Mouse (Mus musculus) kidney, embryonic 15.5 days (tissue): ENCODE measurements around the gene Fut8. TPM values are rescaled to one million over a fixed set of nuclear protein-coding genes. Genes with fewer than 3 reads are reported as not detected.

Experiments
- ATAC-seq: fragments of 200-750 bp; cut with Nextera tagmentation; replicated peaks from 2 replicates; pipeline ENCODE4 v1.8.0; 2017; ENCODE audit warnings: moderate TSS enrichment; ENCODE audit not compliant: low FRiP score
- H3K27ac ChIP-seq: fragments of 300-500 bp; sonication (generic); 2 replicates; pipeline ENCODE4 v1.5.1; 2015; ENCODE audit warnings: mild to moderate bottlenecking, inconsistent platforms
- H3K27me3 ChIP-seq: fragments of 300-500 bp; sonication (generic); 2 replicates; pipeline ENCODE4 v1.6.1; 2015; ENCODE audit warnings: inconsistent platforms
- H3K36me3 ChIP-seq: fragments of 300-500 bp; sonication (generic); 2 replicates; pipeline ENCODE4 v1.6.1; 2015; ENCODE audit warnings: inconsistent platforms
- H3K4me1 ChIP-seq: fragments of 300-500 bp; sonication (generic); 2 replicates; pipeline ENCODE4 v1.6.1; 2015; ENCODE audit warnings: inconsistent platforms
- H3K4me2 ChIP-seq: fragments of 300-500 bp; sonication (generic); 2 replicates; pipeline ENCODE4 v1.6.1; 2015; ENCODE audit warnings: moderate library complexity, mild to moderate bottlenecking, inconsistent platforms
- H3K4me3 ChIP-seq: fragments of 300-500 bp; sonication (generic); replicated peaks from 2 replicates; pipeline ENCODE4 v1.5.1; 2015; ENCODE audit warnings: mild to moderate bottlenecking, inconsistent platforms
- H3K9ac ChIP-seq: fragments of 300-500 bp; sonication (generic); 2 replicates; pipeline ENCODE4 v1.6.1; 2015; ENCODE audit warnings: mild to moderate bottlenecking, inconsistent platforms
- H3K9me3 ChIP-seq: fragments of 300-500 bp; sonication (generic); replicated peaks from 2 replicates; pipeline ENCODE4 v1.6.1; 2016; ENCODE audit warnings: inconsistent platforms
- WGBS: fragments of 180-500 bp; shearing (Covaris S2); methylation state at CpG from one replicate; pipeline ENCODE4 v1.1.7; 2015; ENCODE audit warnings: mixed read lengths; 5-methylcytosine and 5-hydroxymethylcytosine counted together
- polyA plus RNA-seq: library from polyadenylated mRNA; unstranded; fragments of >200 nt; fragmentation: Nextera tagmentation; extraction: Ambion mirVana; gene quantifications from 2 replicates; pipeline ENCODE4 v1.2.1, GENCODE M21; 2015

Gene Fut8
- polyA plus RNA-seq, 1 experiment from 2014 or later: 23.9 TPM

DNA sequence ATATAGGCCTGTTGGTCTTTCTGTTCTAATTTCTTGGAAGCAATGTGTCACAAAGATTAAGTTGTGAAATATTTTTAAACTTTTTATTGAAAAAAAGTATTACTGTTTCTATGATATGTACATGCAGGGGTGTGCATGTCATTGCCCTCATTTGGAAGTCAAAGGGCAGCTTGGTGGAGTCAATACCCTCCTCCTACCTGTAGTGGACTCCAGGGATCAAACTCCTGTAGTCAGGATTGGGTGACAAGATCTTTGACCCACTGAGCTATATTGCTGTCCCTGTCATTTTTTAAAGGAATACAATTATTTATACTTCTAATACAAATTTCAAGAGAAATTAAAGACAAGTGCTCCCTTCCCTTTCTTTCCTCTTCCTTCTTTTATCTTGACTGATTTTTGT, 111.6 kb downstream of the Fut8 start:
- ATAC-seq: no peak
- Histone ChIP-seq H3K27me3 (no peaks in the 10 kb centered on the region), H3K36me3 (no peaks in the 10 kb centered on the region), H3K4me3 (no peak overlapping the region), H3K4me1 (no peaks in the 10 kb centered on the region), H3K27ac (no peak overlapping the region), H3K4me2 (no peak overlapping the region), H3K9ac (no peak overlapping the region), H3K9me3 (no peaks in the 10 kb centered on the region)

GRCm38 (mm10) chr12:77415720-77416119, 177.8 kb downstream of the Fut8 start:
- H3K4me2 ChIP-seq: no peak overlapping the region
- H3K9me3 ChIP-seq: no peaks in the 10 kb centered on the region
- H3K36me3 ChIP-seq: no peaks in the 10 kb centered on the region
- no peak overlapping the region for H3K9ac ChIP-seq
- WGBS: 98% methylated on average over 1 of the region's 1 CpGs
- no peaks in the 10 kb centered on the region for H3K27me3 ChIP-seq
- H3K27ac ChIP-seq: no peak overlapping the region
- no peak overlapping the region for H3K4me3 ChIP-seq
- no peak for ATAC-seq
- no peaks in the 10 kb centered on the region for H3K4me1 ChIP-seq

DNA sequence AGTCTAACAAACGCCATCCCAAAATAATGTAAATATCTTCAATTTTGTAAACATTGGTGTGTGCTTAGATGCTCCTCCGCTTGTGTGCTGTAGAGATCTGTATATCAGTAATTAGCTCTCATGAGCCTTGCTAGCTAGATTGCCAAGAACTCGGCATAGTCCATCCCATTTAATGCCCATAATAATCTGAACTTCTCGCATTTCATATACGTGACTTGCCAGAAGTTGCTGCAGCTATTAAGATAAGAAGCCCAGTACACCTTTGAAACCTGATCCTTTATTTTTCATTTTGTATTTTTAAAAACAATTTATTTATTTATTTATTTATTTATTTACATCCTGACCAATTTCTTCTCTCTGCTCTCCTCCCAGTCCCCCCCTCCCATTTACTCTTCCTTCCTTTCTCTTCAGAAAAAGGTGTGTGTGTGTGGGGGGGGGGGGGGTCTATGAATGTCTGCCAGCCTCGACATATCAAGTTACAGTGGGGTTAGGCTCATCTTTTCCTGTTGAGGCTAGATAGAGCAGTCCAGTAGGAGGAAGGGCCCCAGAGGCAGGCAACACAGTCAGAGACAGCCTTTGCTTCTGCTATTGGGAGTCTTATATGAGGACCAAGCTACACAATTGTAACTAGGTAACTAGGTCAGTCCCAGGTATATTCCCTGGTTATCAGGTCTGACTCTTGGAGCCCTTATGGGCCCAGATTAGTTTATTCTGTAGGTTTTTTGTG, 183.9 kb downstream of the Fut8 start:
- H3K9me3 ChIP-seq: no peaks in the 10 kb centered on the region
- no peaks in the 10 kb centered on the region for H3K36me3 ChIP-seq
- H3K4me3 ChIP-seq: no peak overlapping the region
- H3K4me2 ChIP-seq: no peak overlapping the region
- no peak for ATAC-seq
- H3K27me3 ChIP-seq: no peaks in the 10 kb centered on the region
- no peak overlapping the region for H3K27ac ChIP-seq
- no peaks in the 10 kb centered on the region for H3K4me1 ChIP-seq
- WGBS: 81% methylated on average over 6 of the region's 6 CpGs
- no peak overlapping the region for H3K9ac ChIP-seq

GRCm38 (mm10) chr12:77426093-77426492, 188.2 kb downstream of the Fut8 start:
- Histone ChIP-seq H3K4me2 (no peak overlapping the region), H3K4me3 (no peak overlapping the region), H3K9me3 (no peaks in the 10 kb centered on the region), H3K9ac (no peak overlapping the region), H3K27me3 (no peaks in the 10 kb centered on the region), H3K36me3 (no peaks in the 10 kb centered on the region), H3K27ac (no peak overlapping the region), H3K4me1 (no peaks in the 10 kb centered on the region)
- ATAC-seq: no peak
- WGBS: 87% methylated on average over 3 of the region's 3 CpGs

- ATAC-seq: no peak
- H3K36me3 ChIP-seq: no peaks in the 10 kb centered on the region
- no peak overlapping the region for H3K4me2 ChIP-seq
- no peaks in the 10 kb centered on the region for H3K27me3 ChIP-seq
- no peaks in the 10 kb centered on the region for H3K4me1 ChIP-seq
- H3K27ac ChIP-seq: no peak overlapping the region
- no peak overlapping the region for H3K9ac ChIP-seq
- H3K9me3 ChIP-seq: no peaks in the 10 kb centered on the region
- no peak overlapping the region for H3K4me3 ChIP-seq
- WGBS: 67% methylated on average over 1 of the region's 1 CpGs
These were observed 190.2 kb downstream of the Fut8 start for GRCm38 (mm10) chr12:77428165-77428564.

DNA sequence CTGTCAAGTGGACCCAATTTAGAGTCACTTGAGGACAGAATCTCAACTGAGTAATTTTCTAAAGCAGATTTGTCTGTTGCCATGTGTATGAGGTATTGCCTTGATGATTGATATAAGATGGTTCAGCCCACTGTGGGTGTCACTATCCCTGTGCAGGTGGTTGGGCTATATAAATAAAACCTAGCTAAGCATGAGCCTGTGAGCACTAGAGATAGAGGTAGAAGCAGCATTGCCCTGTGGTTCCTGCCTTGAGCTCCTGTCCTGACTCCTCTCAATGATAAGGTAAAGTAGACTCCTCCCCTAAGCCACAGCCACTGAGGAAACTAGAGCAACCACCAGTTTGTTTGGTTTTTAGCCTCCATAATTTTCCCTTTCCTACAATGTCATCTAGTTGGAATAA, 191.5 kb downstream of the Fut8 start:
- Histone ChIP-seq H3K27ac (no peak overlapping the region), H3K9me3 (no peaks in the 10 kb centered on the region), H3K9ac (no peak overlapping the region), H3K36me3 (no peaks in the 10 kb centered on the region), H3K4me1 (no peaks in the 10 kb centered on the region), H3K27me3 (no peaks in the 10 kb centered on the region), H3K4me3 (no peak overlapping the region), H3K4me2 (no peak overlapping the region)
- ATAC-seq: no peak

- no peaks in the 10 kb centered on the region for H3K4me1 ChIP-seq
- H3K9ac ChIP-seq: no peak overlapping the region
- ATAC-seq: no peak
- no peak overlapping the region for H3K27ac ChIP-seq
- H3K4me2 ChIP-seq: no peak overlapping the region
- H3K27me3 ChIP-seq: no peaks in the 10 kb centered on the region
- H3K36me3 ChIP-seq: no peaks in the 10 kb centered on the region
- H3K9me3 ChIP-seq: no peaks in the 10 kb centered on the region
- H3K4me3 ChIP-seq: no peak overlapping the region
- 89% methylated on average over 2 of the region's 2 CpGs for WGBS
These were observed 198.8 kb downstream of the Fut8 start for GRCm38 (mm10) chr12:77436733-77437132.

GRCm38 (mm10) chr12:77450816-77451215, 212.9 kb downstream of the Fut8 start:
- Histone ChIP-seq H3K36me3 (no peaks in the 10 kb centered on the region), H3K27ac (no peak overlapping the region), H3K4me1 (no peaks in the 10 kb centered on the region), H3K27me3 (no peaks in the 10 kb centered on the region), H3K9ac (no peak overlapping the region), H3K4me2 (no peak overlapping the region), H3K9me3 (no peaks in the 10 kb centered on the region), H3K4me3 (no peak overlapping the region)
- ATAC-seq: no peak
- 83% methylated on average over 2 of the region's 2 CpGs for WGBS

DNA sequence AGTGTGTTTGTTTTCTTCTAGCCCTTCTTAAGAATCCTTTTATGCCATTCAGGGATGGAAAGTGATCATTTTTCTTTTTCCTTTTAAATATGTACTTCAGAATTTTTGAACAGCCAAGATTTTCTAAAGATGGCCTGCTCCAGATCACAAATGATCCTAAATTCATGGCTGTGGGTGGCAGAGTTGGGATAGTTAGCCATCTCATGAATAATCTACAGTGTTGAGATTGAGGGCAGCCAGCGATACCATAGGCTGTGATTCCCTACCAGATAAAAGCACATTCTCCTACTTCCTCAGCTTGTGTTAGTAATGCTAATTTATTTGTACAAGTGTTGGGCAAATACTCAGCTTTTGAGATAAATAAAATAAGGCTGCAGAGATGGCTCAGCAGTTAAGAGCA, 228.3 kb downstream of the Fut8 start:
- Histone ChIP-seq H3K4me1 (no peaks in the 10 kb centered on the region), H3K27ac (no peak overlapping the region), H3K4me2 (no peak overlapping the region), H3K4me3 (no peak overlapping the region), H3K36me3 (no peaks in the 10 kb centered on the region), H3K27me3 (no peaks in the 10 kb centered on the region), H3K9me3 (no peaks in the 10 kb centered on the region), H3K9ac (no peak overlapping the region)
- WGBS: 86% methylated on average over 1 of the region's 1 CpGs
- no peak for ATAC-seq

DNA sequence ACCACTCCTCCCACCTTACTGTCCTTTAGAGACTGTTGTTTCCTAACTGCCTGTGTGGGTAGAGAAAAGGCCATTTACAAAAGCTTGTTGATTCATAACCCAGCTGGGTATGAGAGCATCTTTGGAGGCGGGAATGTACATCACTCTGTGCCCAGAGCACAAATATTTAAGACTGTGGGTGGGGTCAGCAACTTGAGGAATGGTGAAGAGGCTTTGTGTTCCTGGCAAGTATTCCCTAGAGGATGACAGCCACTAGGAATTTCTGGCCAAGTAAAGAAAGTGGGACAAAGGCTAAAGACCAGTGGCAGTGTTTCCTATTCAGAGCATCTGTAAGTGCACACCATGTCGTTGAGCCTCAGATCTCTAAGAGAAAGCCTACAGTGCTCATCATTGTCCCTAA, 242.0 kb downstream of the Fut8 start:
- no peak overlapping the region for H3K4me3 ChIP-seq
- no peak for ATAC-seq
- H3K27me3 ChIP-seq: no peaks in the 10 kb centered on the region
- H3K9me3 ChIP-seq: no peaks in the 10 kb centered on the region
- no peak overlapping the region for H3K4me2 ChIP-seq
- WGBS: 76% methylated on average over 2 of the region's 2 CpGs
- no peaks in the 10 kb centered on the region for H3K36me3 ChIP-seq
- peaks cover 9% of the 10 kb centered on the region for H3K4me1 ChIP-seq
- no peak overlapping the region for H3K27ac ChIP-seq
- H3K9ac ChIP-seq: no peak overlapping the region

DNA sequence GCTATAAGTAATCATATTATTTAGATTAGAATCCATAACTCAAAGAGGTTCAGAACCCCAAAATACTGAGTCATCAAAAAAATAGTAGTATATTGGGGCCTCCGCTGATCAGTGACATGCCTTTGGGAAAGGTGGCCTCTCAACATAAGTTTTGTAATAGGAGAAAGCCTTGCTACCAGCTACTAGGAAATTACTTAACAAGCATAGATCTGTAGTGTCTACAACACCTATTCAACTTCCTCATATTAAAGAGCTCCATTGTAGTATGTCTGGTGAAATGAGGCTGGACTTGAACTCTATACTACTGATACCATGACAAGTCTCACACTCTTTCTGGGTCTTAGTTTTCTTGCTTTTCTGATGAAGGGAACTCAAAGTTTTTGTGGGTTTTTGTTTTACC, 243.2 kb downstream of the Fut8 start:
- Histone ChIP-seq H3K4me2 (no peak overlapping the region), H3K4me1 (peaks cover 9% of the 10 kb centered on the region), H3K27ac (no peak overlapping the region), H3K9me3 (no peaks in the 10 kb centered on the region), H3K4me3 (no peak overlapping the region), H3K27me3 (no peaks in the 10 kb centered on the region), H3K36me3 (no peaks in the 10 kb centered on the region), H3K9ac (no peak overlapping the region)
- ATAC-seq: no peak
- 89% methylated on average over 1 of the region's 1 CpGs for WGBS

DNA sequence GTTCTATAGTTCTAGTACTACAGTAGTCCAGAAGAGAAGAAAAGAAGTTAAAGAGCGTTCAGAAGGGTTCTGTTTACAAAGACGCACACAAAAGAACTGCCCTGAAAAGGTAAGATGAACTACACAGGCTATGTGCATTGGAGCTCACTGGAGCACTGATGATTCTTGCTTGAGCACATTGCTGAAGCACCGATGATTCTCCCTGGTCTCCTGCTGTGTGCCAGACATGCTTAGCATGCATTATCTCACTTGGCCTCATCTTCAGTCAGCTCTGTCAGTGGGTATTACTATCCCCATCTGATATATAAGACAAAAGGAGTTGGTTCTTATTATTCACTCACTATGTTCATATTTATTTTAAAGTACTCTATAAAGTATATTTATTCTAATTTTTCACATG, 243.9 kb downstream of the Fut8 start:
- H3K4me2 ChIP-seq: no peak overlapping the region
- H3K27me3 ChIP-seq: no peaks in the 10 kb centered on the region
- 86% methylated on average over 3 of the region's 3 CpGs for WGBS
- no peaks in the 10 kb centered on the region for H3K9me3 ChIP-seq
- no peak for ATAC-seq
- H3K4me3 ChIP-seq: no peak overlapping the region
- no peak overlapping the region for H3K27ac ChIP-seq
- H3K9ac ChIP-seq: no peak overlapping the region
- no peaks in the 10 kb centered on the region for H3K36me3 ChIP-seq
- peaks cover 9% of the 10 kb centered on the region for H3K4me1 ChIP-seq

DNA sequence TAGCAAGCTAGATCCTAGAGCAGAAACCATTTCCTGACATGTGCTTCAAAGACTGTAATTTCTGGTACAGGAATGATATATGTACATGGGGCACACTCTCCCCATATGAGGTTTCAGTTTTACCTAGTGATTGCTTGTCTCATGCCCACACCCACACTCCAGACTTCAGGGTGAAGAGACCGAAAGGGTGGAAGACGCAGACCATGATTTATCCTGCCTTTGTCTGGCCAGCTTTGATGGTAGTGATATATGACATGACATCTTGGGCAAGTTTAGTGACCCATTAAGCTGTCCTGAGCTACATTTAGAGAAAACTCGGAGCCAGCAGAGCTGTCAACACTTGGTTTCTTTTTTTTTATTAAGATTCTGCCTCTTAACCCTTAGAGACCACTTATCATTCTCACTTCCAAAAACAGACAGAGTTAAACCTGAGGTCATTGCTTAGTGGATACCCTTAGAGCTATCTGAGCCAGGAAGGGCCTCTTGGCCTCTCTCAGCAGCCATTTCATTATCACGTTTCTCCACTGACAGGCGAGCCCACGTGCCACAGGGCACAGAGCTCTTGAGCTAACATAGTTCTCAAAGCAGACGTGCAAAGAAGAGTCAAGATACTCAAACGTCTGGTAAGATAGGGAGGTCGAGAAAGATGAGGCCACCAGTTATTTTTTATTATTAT, 245.4 kb downstream of the Fut8 start:
- no peak overlapping the region for H3K4me3 ChIP-seq
- peak; percentile 86 for ATAC-seq
- H3K4me1 ChIP-seq: peaks cover 9% of the 10 kb centered on the region
- no peaks in the 10 kb centered on the region for H3K27me3 ChIP-seq
- H3K9me3 ChIP-seq: no peaks in the 10 kb centered on the region
- H3K4me2 ChIP-seq: no peak overlapping the region
- no peak overlapping the region for H3K27ac ChIP-seq
- no peak overlapping the region for H3K9ac ChIP-seq
- H3K36me3 ChIP-seq: no peaks in the 10 kb centered on the region
- 16% methylated on average over 9 of the region's 9 CpGs for WGBS
